17 mouse cellular contexts compared by ENCODE assay signal in the genomic region with DNA sequence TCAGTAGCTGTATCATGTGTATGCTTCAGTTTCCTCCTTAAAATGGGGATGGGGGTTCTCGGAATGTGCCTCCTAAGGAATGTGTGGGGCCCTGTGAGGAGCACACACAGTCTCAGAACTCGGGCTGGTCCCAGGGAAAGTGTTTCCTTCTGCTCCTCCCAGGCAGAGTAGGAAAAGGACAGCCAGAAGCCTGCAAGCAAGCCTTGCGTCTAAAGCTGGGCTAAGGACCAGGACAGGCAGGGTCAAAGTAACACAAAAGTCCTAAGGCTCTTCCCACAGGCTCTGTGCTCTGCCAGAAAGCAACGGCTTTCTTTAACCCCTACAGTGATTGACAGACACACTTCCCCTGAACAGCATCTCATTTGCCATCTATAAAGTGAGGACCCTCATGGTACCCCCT. TPM values are rescaled to one million over a fixed set of nuclear protein-coding genes. Genes with fewer than 3 reads are reported as not detected.
DNase-seq lines count a peak whose midpoint lies in the region; ATAC-seq and TF ChIP-seq lines count a peak whose summit lies in the region.
"Had no signal": no experiment of that assay in that cellular context is flagged by ENCODE, and none has a peak within 500 bp of the region (broad histone marks: within the 10 kb centered on the region; RNA-seq: fewer than 3 reads in every experiment).

No protein-coding gene starts in this region.

- no peak for ATAC-seq in heart, embryonic 11.5 days (replicated peaks; ENCODE audit: insufficient number of reproducible peaks, low FRiP score, low TSS enrichment)
- no peak for ATAC-seq in kidney, embryonic 16.5 days (ENCODE audit: low FRiP score, low TSS enrichment)
- no peak for ATAC-seq in midbrain, embryonic 16.5 days
- ATAC-seq: inflammation-experienced regulatory T-cells, adult 6 months had no signal

- H3K36me3 ChIP-seq in heart, embryonic 10.5 days, result no peaks in the 10 kb centered on the region
- no peaks in the 10 kb centered on the region for H3K36me3 ChIP-seq in heart, embryonic 11.5 days (ENCODE audit: control insufficient read depth, insufficient read depth, low read length)
- H3K36me3 ChIP-seq in kidney, adult 2 months (ENCODE audit: control insufficient read depth, insufficient read depth, low read length), result no peaks in the 10 kb centered on the region
- H3K36me3 ChIP-seq in kidney, embryonic 16.5 days (ENCODE audit: insufficient read depth, low read length), result no peaks in the 10 kb centered on the region
- no peaks in the 10 kb centered on the region for H3K36me3 ChIP-seq in midbrain, embryonic 16.5 days (ENCODE audit: control insufficient read depth, insufficient read depth, low read length)
- H3K36me3 ChIP-seq: embryonic facial prominence, embryonic 15.5 days; neural tube, embryonic 13.5 days had no signal

- peak; percentile 40 for DNase-seq in adrenal gland, adult 2 months
- DNase-seq in adrenal gland, postnatal 4 days (ENCODE audit: low spot score in 2 of 2), result no peak
- no peak for DNase-seq in heart, embryonic 10.5 days (ENCODE audit: low spot score)
- DNase-seq in kidney, adult 2 months, result peak; percentile 82
- no peak for DNase-seq in kidney, adult 11 months
- DNase-seq: cerebellum, adult 9-11 months; gastrocnemius, postnatal 25 days; layer of hippocampus, postnatal 36 days; left cerebral cortex, postnatal 4 days; lung, postnatal 36 days; right cerebral cortex, postnatal 14 days had no signal

- H3K27ac ChIP-seq in heart, embryonic 10.5 days, result peak overlapping the region; percentile 75; the same call in 1 of the 2 replicates
- no peak overlapping the region for H3K27ac ChIP-seq in heart, embryonic 11.5 days (ENCODE audit: low read depth, low read length)
- H3K27ac ChIP-seq in kidney, adult 2 months (ENCODE audit: insufficient read depth, low read depth, low read length), result peak overlapping the region; percentile 75
- H3K27ac ChIP-seq in kidney, embryonic 16.5 days (ENCODE audit: low read length), result 0 out of 2 replicates have a peak overlapping the region, but pooled peaks have one; percentile 16
- H3K27ac ChIP-seq in midbrain, embryonic 16.5 days (ENCODE audit: low read length), result no peak overlapping the region
- H3K27ac ChIP-seq: embryonic facial prominence, embryonic 15.5 days; neural tube, embryonic 13.5 days had no signal

- peaks cover 99% of the 10 kb centered on the region for H3K4me1 ChIP-seq in heart, embryonic 10.5 days
- H3K4me1 ChIP-seq in heart, embryonic 11.5 days (ENCODE audit: control insufficient read depth, insufficient read depth, low read length), result peaks cover 95% of the 10 kb centered on the region
- peaks cover 89% of the 10 kb centered on the region for H3K4me1 ChIP-seq in kidney, adult 2 months (ENCODE audit: control insufficient read depth, insufficient read depth, low read length)
- peaks cover 79% of the 10 kb centered on the region for H3K4me1 ChIP-seq in kidney, embryonic 16.5 days (ENCODE audit: insufficient read depth, low read length)
- H3K4me1 ChIP-seq in midbrain, embryonic 16.5 days (ENCODE audit: control insufficient read depth, insufficient read depth, low read length), result peaks cover 13% of the 10 kb centered on the region; the same call in 1 of the 2 replicates

- no peak for TF ChIP-seq CTCF in kidney, adult 2 months (conservative IDR thresholded peaks at IDR 0.05; ENCODE audit: insufficient read depth, insufficient read length, low read depth, low read length)

- no peak overlapping the region for H3K9ac ChIP-seq in heart, embryonic 11.5 days (ENCODE audit: low read depth, low read length)
- H3K9ac ChIP-seq in kidney, embryonic 16.5 days (replicated peaks; ENCODE audit: low read length), result no peak overlapping the region; the same call in 1 of the 2 replicates
- no peak overlapping the region for H3K9ac ChIP-seq in midbrain, embryonic 16.5 days (ENCODE audit: low read depth, low read length)
- H3K9ac ChIP-seq: embryonic facial prominence, embryonic 15.5 days; neural tube, embryonic 13.5 days had no signal

- H3K27me3 ChIP-seq in heart, embryonic 10.5 days (ENCODE audit: insufficient read depth, poor library complexity, severe bottlenecking), result no peaks in the 10 kb centered on the region
- H3K27me3 ChIP-seq in heart, embryonic 11.5 days (ENCODE audit: control insufficient read depth, insufficient read depth, low read length), result no peaks in the 10 kb centered on the region
- H3K27me3 ChIP-seq in kidney, adult 2 months (replicated peaks; ENCODE audit: control insufficient read depth, insufficient read depth, low read length), result no peaks in the 10 kb centered on the region
- H3K27me3 ChIP-seq in kidney, embryonic 16.5 days (ENCODE audit: insufficient read depth, low read length), result no peaks in the 10 kb centered on the region
- no peaks in the 10 kb centered on the region for H3K27me3 ChIP-seq in midbrain, embryonic 16.5 days (ENCODE audit: control insufficient read depth, insufficient read depth, low read depth, low read length)
- H3K27me3 ChIP-seq: embryonic facial prominence, embryonic 15.5 days had no signal

- no peaks in the 10 kb centered on the region for H3K9me3 ChIP-seq in heart, embryonic 10.5 days
- H3K9me3 ChIP-seq in heart, embryonic 11.5 days (replicated peaks; ENCODE audit: control insufficient read depth, low read length), result no peaks in the 10 kb centered on the region
- H3K9me3 ChIP-seq in kidney, embryonic 16.5 days (ENCODE audit: low read length), result no peaks in the 10 kb centered on the region
- H3K9me3 ChIP-seq in midbrain, embryonic 16.5 days (replicated peaks; ENCODE audit: control insufficient read depth, low read length, poor library complexity, severe bottlenecking), result no peaks in the 10 kb centered on the region
- H3K9me3 ChIP-seq: embryonic facial prominence, embryonic 15.5 days; neural tube, embryonic 13.5 days had no signal

- H3K4me2 ChIP-seq in heart, embryonic 11.5 days, result no peak overlapping the region
- H3K4me2 ChIP-seq in kidney, embryonic 16.5 days (replicated peaks; ENCODE audit: low read depth, low read length), result no peak overlapping the region
- no peak overlapping the region for H3K4me2 ChIP-seq in midbrain, embryonic 16.5 days (ENCODE audit: low read length)
- H3K4me2 ChIP-seq: embryonic facial prominence, embryonic 15.5 days; neural tube, embryonic 13.5 days had no signal

- no peak overlapping the region for H3K4me3 ChIP-seq in heart, embryonic 10.5 days
- H3K4me3 ChIP-seq in heart, embryonic 11.5 days (ENCODE audit: low read depth, low read length), result no peak overlapping the region
- H3K4me3 ChIP-seq in kidney, adult 2 months (ENCODE audit: insufficient read depth, low read depth, low read length), result no peak overlapping the region
- no peak overlapping the region for H3K4me3 ChIP-seq in kidney, embryonic 16.5 days (ENCODE audit: low read length)
- H3K4me3 ChIP-seq in midbrain, embryonic 16.5 days (ENCODE audit: low read depth, low read length), result no peak overlapping the region
- H3K4me3 ChIP-seq: embryonic facial prominence, embryonic 15.5 days; neural tube, embryonic 13.5 days had no signal

- TF ChIP-seq POLR2A in kidney, adult 2 months (IDR thresholded peaks at IDR 0.05; ENCODE audit: low read depth, low read length), result no peak

- WGBS in heart, embryonic 10.5 days, result 38% methylated on average over 4 of the region's 4 CpGs
- 44% methylated on average over 4 of the region's 4 CpGs for WGBS in heart, embryonic 11.5 days (ENCODE audit: insufficient replicate concordance)
- WGBS in kidney, adult 2 months, result 9% methylated on average over 4 of the region's 4 CpGs
- WGBS in kidney, embryonic 16.5 days, result 41% methylated on average over 4 of the region's 4 CpGs
- 42% methylated on average over 4 of the region's 4 CpGs for WGBS in midbrain, embryonic 16.5 days

RNA-seq across cellular contexts. Expression of gene Shb, which starts 14.9 kb away (rescaled TPM):
- 100 to 1,000 TPM in 1 of 2 experiments, 10 to 100 TPM in 1; 48.7 to 154 TPM for total RNA-seq in adrenal gland, adult 2 months (2021)
- polyA plus RNA-seq in adrenal gland, adult 2 months (2012; rRNA removed), result 71.0 and 106 TPM in 2 replicates
- 10 to 100 TPM; 52.3 to 55.3 TPM for total RNA-seq in adrenal gland, postnatal 4 days (2021)
- polyA plus RNA-seq in heart, embryonic 10.5 days (2016; fragmentation: Nextera tagmentation; extraction: Ambion mirVana), result 8.2 and 8.3 TPM in 2 replicates
- polyA plus RNA-seq in heart, embryonic 11.5 days (2014; fragmentation: Nextera tagmentation; extraction: Ambion mirVana), result 9.2 and 11.1 TPM in 2 replicates
- polyA plus RNA-seq in kidney, adult 2 months (2012; rRNA removed), result 57.1 and 59.4 TPM in 2 replicates
- polyA plus RNA-seq in kidney, embryonic 16.5 days (2015; fragmentation: Nextera tagmentation; extraction: Ambion mirVana), result 2.7 and 3.1 TPM in 2 replicates
- 3.5 and 4.2 TPM in 2 replicates for polyA plus RNA-seq in midbrain, embryonic 16.5 days (2015; fragmentation: Nextera tagmentation; extraction: Ambion mirVana)

Comparison
In these comparisons a context has a peak if more than half of its experiments do, and no peak if none do; other contexts are left out.
1. DNase-seq: peak in adrenal gland, adult 2 months (single experiment) and kidney, adult 2 months (single experiment); none in adrenal gland, postnatal 4 days (0 of 2), heart, embryonic 10.5 days (single experiment) and kidney, adult 11 months (single experiment).
2. H3K27ac ChIP-seq: peak in heart, embryonic 10.5 days (single experiment), kidney, adult 2 months (single experiment) and kidney, embryonic 16.5 days (single experiment); none in heart, embryonic 11.5 days (single experiment) and midbrain, embryonic 16.5 days (single experiment).